Mouse (Mus musculus): ENCODE results near the gene Gdpd5. TPM values are rescaled to one million over a fixed set of nuclear protein-coding genes. Genes with fewer than 3 reads are reported as not detected.
"Not testable (repeated sequence)": the region's sequence is repeated elsewhere in the genome, so short reads cannot be mapped to it uniquely, and the experiment has no call there.

Gdpd5 gene
- polyA plus RNA-seq, 1 experiment: 14.3 TPM

DNA sequence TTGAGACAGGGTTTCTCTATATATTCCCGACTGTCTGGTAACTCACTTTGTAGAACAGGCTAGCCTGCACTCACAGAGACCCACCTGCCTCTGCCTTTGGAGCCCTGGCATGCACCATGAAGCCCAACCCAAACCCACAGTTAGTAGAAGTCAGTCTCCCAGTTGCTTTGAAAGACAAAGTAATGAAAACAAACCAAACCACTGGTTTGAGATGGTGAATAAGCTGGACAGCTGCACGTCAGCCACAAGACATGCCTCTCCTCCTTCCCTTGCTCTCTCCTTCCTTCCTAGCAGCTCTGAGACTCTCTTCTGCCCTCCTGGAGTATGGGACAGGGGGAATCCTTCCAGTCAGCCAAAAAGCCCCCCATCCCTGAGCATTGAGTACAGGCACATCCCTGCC, 19.1 kb upstream of the Gdpd5 start:
- no peak for DNase-seq (ENCODE audit: low read depth, low spot score)
- WGBS: 80% methylated on average over 2 of the region's 2 CpGs

DNA sequence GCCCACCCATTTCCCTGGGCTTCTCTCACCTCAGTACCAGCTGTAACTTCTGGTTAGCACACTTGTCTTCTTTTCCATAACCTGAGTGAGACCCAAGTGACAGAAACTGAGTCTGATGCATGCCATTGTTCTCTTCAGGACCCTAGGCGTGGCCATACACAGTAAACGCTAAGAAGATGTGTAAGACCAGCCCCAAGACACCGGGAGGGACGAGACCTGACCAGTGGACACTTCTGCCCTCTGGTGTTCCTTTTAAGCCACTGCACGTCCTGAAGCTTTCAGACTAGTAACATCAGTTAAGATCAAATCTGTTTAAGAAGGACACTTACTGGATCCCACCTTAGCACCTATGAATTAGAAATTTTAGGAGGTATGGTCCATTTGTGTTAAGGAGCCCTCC, 16.1 kb upstream of the Gdpd5 start:
- no peak for DNase-seq (ENCODE audit: low read depth, low spot score)
- WGBS: 0% methylated on average over 5 of the region's 5 CpGs

DNA sequence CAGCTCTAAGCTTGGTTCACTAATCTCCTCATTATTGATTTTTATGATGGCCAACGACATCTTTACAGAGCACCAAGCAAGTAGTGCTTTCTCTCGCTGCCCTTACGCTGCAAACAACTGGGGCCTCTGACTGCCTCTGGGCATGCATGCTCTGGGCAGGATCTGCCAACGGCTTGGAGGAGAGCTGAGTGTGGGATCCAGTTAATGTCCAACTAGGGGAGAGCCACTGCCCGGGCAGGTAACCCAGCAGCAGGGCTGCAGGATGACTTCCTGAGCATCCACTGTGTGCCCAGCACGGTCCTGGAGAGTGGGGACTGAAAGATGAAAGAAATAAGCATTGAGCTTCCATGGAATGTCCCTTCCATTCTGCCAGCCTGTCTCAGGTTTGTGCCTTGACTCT, 14.5 kb upstream of the Gdpd5 start:
- DNase-seq (ENCODE audit: low read depth, low spot score): no peak
- whole genome bisulfite sequencing: 42% methylated on average over 6 of the region's 6 CpGs

DNA sequence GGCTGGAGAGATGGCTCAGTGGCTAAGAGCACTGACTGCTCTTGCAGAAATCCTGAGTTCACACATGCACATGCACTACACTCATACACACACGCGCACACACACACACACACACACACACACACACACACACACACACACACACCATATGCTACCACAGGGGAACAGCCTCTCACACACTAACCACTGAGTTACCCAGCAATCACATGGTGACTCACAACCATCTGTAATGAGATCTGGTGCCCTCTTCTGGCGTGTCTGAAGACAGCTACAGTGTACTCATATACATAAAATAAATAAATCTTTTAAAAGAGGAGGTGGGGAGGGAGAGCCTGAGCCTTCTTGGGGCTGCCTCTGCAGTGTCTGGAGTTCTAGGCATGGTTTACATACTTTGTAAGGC, 6.9 kb upstream of the Gdpd5 start:
- WGBS: 54% methylated on average over 3 of the region's 3 CpGs

DNA sequence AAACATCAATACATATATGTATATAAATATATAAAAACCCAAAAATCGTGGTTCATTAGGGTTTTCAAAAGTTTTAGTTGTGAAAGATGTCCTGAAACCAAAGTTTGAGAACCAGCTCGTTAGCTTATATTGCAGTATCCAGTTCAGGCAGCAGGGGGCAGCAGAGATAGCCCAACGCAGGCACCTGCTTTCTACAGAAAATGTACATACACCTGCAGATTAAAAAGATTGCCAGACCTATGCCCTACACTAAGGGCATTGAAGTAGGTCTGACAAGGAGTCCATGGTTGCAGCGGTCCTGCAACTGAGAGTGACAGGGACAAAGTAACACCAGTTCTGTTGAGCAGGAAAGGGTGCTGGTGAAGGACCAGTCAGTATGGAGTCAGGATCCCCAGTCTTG, 5.8 kb upstream of the Gdpd5 start:
- DNase-seq (ENCODE audit: low read depth, low spot score): peak; percentile 37
- WGBS: 4% methylated on average over 4 of the region's 4 CpGs

More for the DNA sequence above, 6.9 kb upstream of the Gdpd5 start:
- not testable (repeated sequence) for DNase-seq (ENCODE audit: low read depth, low spot score)

DNA sequence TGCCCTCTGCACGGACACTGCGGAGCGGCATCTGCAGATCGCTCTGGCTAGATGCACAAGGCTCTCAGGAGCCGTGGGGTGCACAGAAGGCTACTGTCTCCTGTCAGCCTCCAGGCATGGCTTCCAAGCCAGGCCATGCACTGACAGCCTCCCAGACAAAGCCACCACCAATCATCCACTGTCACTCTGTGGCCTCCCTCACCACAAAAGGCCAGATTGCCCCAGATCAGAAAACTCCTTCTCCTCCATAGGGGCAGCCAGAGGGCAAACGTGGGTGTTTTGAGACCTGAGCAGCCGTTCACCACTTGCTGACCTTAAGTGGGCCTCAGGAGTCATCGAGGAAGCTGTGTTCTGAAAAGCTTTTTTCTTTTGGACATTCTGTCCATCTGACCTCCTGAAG, 2.3 kb upstream of the Gdpd5 start:
- WGBS: 83% methylated on average over 8 of the region's 8 CpGs
- no peak for DNase-seq (ENCODE audit: low read depth, low spot score)

DNA sequence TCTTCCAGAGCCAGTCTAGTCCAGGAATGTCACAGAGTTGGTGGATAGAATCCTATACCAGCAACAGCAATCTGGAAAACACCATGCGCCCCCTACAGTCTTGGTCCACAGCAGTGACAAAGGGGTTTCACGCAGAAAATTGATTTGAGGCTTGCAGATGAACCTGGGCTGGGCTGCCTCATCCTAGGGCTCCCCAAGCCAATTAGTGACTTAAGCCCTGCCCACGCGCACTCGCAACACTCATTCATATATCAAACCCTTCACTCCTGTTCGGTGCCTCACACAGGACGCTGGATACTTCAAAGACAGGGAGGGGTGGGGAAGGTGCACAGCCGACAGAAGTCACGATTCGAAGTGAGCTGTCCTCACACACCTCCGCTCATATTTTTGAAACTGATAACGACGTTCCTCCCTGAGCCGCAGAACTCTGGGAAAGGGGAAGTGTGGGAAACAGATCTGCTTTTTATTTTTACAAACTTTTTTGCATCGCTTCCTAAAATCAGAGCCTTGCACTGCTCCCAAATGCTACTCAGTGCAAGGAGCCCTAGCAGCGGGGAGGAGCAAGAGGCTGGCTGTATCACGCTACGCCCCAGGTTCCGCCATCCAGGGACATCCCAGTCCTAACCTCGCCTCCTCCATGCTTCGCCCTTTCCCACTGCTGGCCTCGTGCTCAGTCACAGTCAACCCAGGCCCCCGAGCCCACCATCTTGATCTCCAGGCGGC, 562 bp upstream of the Gdpd5 start:
- DNase-seq (ENCODE audit: low read depth, low spot score): no peak
- WGBS: under 1% methylated on average over 24 of the region's 24 CpGs

DNA sequence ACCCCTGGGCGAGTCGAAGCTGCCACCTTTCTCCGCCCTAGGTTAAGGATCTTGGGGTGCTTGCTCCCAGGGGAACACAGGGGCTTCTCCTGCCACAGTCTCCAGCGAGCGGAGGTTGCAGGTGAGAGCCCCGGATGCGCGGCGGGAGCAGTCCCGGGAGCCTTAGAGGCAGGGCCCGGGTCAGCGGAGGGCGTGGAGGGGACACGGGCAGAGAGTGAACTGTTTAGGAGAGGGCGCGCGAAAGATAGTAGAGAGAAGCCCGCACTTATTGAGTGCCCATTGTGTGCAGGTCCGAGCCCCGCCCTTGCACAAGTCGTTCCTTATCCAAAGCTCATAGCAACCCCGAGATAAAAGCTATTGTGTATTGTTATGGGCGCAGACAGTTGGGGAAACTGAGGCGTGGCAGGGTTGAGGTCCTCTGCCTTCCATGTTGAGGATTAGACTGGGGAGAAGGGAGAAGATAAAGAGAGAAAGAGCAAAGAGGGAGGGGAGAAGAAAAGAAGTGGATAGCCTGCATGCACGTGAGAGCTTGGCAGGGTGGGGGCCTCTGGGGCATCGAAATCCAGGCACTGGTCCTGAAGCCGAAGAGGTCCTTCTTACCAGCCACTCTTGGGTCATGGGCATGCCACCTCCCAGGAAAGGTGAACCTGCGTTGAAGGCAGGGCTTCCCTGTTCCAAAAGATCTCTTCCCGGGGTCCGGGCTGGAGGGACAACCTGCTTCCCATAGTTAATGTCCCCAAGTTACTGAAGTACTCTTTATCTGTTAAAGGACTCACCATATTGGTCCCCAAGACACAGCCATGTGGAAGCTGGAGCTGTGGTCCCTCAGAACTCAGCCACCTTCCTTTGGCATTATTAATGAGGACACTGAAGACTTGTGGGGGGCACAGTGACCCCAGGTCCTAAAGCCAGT, 1.1 kb downstream of the Gdpd5 start:
- no peak for DNase-seq (ENCODE audit: low read depth, low spot score)
- 12% methylated on average over 30 of the region's 30 CpGs for WGBS

DNA sequence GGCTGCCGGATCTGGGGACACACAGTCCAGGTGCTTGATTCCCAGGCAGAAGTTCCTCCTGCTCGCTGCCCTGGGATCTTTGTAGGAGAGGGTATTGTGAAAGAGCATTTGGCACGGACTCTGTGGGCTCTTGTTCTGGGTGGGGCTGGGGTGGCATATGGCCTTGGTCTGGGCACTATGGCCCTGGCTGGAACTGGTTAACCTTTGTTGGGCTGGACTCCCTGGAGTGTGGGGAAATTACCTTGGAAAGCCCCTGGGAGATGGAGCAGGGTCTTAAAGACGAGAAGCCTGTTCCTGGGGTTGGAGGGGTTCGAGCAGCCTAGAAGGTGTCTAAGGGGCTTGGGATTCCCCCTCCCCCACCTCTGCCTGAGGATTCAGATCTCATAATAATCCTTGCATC, 2.0 kb downstream of the Gdpd5 start:
- WGBS: 40% methylated on average over 5 of the region's 5 CpGs
- DNase-seq (ENCODE audit: low read depth, low spot score): no peak

DNA sequence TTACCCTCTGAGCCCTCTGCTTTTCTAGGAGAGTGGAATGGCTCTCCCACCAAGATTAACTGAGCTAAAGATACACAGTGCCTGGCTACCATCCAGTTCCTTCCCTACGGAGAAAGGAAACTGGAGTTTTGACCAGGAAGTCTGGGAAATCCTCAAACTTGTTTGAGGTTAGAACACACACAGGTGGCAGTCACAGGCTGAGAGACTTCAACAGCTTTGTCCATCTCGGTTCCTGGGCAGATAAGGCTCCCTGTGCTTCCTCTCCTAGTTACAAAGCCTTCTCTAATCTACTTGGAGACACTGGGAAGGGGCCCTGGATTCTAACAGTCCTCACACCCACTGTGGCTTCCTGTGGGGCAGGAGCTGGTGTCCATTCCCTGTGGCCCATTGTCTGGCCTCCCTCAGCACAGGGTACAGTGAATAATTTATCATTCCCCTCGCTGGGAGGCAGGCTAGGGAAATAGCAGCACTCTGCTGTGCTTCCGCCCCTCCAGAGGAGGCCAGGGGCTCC, 2.9 kb downstream of the Gdpd5 start:
- 34% methylated on average over 4 of the region's 4 CpGs for WGBS

DNA sequence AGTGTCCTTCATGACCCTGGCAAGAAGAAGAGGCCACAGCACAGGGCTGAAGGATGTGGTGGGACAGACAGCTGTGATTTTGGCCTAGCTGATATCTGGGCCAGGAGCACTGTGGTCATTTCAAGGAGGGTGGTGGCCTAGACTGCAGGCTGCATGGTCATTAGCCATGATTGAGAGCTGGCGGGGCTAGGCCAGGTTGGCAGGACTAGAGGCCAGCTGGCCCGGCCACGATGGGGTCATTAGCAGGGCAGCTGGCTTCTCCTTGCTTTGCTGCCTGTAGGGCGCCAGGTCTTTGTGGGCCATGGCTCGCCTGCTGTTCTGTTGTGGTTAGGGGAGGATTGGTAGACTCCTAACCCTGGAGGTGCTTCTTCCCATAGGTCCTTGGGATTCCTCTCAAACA, 4.8 kb downstream of the Gdpd5 start:
- WGBS: 84% methylated on average over 5 of the region's 5 CpGs
- no peak for DNase-seq (ENCODE audit: low read depth, low spot score)

More for the DNA sequence above, 2.9 kb downstream of the Gdpd5 start:
- no peak for DNase-seq (ENCODE audit: low read depth, low spot score)

DNA sequence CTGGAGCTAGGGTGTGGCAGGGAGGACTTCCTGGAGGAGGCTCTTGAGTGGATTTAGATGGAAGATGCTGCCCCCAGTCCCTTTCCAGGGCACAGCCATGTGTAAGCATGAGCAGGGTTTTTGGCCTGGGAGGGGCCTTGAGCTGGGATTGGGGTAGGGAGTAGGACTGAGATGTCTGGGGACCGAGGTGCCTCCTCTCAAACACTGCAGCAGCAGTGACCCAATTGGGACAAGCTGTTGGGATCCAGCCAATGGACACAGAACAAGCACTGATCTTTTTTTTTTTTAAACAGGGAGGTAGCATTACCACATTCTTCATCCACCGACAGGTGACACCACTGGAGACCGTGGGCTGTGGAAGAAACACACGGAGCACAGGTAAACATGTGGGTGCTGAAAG, 5.6 kb downstream of the Gdpd5 start:
- 90% methylated on average over 4 of the region's 4 CpGs for WGBS
- no peak for DNase-seq (ENCODE audit: low read depth, low spot score)

DNA sequence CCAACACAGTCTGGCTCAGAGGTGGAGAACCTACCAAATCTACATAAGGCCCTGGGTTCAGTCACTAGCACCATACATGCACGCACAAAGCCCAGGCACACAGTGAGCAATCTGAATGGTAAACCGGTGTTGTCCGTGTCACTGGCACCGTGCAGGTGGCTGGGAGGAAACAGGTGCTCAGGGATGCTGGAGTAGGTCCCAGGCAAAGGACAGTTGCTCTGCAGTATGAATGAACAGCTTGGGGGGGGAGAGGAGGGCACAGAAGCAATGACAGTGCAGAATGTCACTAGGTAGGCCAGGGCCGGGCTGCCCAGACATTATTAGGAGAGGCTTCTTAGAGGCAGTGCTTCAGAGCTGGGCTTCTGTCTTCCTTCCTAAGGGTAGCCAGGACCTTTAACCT, 6.1 kb downstream of the Gdpd5 start:
- no peak for DNase-seq (ENCODE audit: low read depth, low spot score)
- 84% methylated on average over 5 of the region's 5 CpGs for WGBS

DNA sequence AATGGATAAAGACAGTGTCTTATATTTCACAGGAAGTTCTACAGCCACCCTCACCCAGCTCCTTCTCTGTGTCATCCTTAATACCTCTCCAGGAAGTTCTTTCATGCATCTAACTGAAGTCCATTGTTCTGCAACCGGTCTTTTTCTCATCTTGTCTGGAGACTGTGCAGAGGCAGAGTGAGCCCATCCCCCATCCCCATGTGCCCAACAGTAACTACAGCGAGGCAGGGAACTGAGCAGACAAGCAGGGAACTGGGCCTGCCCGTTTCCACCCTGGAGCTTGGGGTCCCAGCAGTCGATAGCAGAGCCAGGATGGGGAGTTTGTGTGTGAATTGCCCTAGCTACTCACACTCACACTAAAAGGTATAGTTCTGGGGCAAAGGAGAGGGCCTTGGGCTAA, 9.3 kb downstream of the Gdpd5 start:
- WGBS: 82% methylated on average over 4 of the region's 4 CpGs
- no peak for DNase-seq (ENCODE audit: low read depth, low spot score)

DNA sequence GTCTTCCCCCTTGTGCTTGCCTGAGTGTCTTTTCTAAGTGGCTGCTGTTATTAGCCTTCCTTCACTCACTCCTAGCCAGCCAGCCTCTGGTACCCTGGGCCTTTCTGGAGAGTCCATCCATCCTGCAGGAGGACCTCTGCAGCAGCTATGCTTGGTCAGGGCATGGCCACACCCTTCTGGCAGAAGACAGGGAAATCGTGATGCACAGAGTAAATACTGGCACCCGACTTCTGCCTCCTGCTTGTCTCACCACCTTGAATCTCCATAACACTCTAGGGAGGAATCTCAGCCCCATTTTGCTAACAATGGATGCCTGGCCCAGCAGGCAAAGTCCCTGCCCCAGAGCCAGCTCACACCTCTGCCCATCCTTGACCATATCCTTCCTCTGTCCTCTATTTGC, 11.5 kb downstream of the Gdpd5 start:
- no peak for DNase-seq (ENCODE audit: low read depth, low spot score)
- 14% methylated on average over 2 of the region's 2 CpGs for WGBS

DNA sequence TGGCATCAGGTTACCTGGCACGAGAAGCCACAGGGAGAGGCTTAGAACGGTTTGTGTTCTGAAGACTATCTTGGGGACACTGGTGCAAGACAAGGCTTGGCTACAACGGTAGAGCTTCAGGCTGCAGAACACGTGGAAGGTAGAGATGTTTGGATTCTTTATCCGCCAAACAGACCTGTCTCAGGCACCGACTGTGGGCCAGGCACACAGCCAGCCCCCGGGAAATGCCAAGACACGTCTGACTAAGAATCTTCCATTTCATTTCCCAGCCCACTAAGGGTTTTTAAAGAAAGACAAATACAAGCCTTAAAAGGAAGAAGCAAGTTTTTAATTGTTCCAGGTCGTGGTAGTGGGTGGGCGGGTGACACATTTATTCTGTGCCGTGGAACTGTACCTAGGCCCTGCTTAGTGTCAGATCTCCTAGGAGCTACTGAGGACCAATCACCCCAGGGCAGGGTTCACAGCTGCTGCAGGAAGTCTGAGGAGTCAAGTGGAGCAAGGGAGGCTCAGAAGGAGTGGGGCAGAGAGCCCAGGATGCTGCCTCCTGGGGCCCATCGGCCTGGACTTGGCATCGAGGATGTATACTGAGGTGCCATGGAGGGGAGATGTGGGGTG, 12.6 kb downstream of the Gdpd5 start:
- WGBS: 71% methylated on average over 13 of the region's 13 CpGs
- no peak for DNase-seq (ENCODE audit: low read depth, low spot score)

DNA sequence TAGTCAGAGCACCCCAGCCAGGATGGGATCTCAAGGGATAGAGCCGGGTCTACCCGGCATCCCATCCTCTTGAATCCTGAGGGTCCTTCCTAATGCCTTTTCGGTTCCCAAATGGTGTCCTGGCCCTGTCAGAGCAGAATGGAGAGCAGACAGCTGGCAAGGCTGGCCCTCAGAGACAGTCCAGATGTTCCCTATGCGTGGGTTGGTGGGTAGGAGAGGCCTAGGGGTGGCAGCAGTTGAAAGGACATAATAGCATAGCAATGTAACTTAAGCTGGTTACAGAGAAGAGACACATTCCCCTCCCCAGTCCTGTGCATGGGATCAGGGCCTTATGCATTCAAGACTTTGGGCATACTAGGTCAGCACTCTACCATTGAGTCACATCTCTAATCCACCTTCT, 14.2 kb downstream of the Gdpd5 start:
- 85% methylated on average over 4 of the region's 4 CpGs for WGBS
- no peak for DNase-seq (ENCODE audit: low read depth, low spot score)

DNA sequence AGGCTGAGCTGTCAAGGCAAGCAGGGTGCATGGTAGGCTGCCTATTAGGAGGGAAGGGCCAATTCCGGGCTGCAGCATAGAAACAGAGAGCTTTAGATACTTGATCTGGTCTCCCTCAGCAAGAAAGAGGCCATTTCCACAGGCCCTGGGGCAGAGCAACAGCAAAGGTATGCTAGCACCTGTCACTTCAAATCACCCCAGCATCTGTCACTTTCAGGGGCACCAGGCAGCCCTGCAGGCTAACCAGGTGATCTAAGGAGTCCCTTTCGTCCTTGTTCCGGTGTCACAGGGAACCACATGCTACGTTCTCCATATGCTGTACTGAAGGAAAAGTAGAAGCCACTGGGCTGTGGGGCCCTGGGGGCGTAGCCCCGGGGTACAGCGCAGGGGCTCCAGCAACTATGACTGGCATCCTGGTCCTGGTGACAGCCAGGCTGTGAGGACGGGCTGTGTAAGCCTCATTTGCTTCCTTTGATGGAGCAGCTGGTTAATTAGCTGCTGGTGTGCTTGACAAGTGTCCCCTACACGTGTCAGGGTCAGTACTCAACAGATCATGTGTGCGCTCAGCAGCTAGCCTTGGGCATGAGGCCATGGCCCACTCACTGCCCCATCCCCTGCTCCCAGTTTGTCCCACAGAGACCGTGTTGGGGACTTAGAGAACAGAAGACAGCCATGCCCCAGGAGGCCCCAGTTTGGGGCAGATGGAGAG, 14.8 kb downstream of the Gdpd5 start:
- 89% methylated on average over 11 of the region's 11 CpGs for WGBS

DNA sequence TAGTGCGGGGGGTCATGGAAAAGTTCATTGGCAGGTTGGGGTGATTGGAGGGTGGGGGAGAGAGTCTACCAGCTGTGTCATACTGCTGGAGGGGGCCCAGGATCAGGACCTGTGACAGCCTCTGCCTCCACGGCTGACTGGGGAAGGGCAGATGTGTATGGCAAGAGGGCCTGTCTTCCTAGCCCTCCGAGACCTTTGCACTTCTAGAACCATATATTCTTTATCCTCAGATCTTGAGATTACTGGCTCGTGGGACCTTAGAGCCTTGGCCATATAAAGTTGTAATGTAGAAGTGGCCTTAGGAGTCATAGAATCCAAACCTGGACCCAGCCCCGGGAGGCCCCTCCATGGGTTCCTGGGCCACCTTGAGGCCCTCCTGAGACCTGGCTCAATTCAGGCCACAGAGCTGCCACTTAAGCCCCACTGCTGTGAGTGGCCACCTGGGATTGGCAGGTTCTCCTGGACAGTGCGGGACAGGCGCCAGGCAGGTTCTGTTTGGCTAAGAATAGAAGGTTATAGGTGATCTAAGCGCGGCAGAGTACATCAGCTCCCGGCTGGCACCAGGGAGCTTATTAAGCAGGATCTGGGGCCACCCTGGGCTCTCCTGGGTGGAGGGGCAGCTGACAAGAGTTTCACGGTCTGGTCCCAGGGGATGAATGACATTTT, 15.9 kb downstream of the Gdpd5 start:
- no peak for DNase-seq (ENCODE audit: low read depth, low spot score)
- 74% methylated on average over 11 of the region's 11 CpGs for WGBS

More for the DNA sequence above, 14.8 kb downstream of the Gdpd5 start:
- no peak for DNase-seq (ENCODE audit: low read depth, low spot score)
